Mouse (Mus musculus): Measurements from ENCODE around the gene Gm49388.
"Not testable (repeated sequence)": the region's sequence is repeated elsewhere in the genome, so short reads cannot be mapped to it uniquely, and the experiment has no call there.

Gene Gm49388

GRCm38 (mm10) chr7:127801010-127801621, 15.7 kb downstream of the Gm49388 start:
- in situ Hi-C loops (cut with MseI, MboI), result no loop called here

DNA sequence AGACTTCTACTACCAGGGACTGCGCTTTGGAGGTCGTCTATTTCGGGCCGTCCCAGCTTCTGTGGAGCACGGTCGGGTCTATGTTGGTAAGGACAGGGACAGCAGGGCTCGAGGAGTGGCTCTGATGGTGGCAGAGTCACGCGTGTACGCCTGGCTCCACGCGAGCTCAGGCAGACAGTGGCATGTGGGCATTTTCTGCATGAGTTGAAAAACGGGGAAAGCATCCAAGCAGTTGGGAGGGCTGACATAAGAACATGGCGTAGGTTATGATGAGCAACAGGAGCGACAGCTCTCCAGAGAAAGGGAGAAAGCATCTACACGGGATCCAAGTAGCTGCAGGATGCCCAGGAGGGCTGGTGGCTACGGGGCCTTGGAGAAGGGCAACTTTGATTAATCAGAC, 16.9 kb downstream of the Gm49388 start:
- in situ Hi-C loops (cut with MseI, MboI), result no loop called here

DNA sequence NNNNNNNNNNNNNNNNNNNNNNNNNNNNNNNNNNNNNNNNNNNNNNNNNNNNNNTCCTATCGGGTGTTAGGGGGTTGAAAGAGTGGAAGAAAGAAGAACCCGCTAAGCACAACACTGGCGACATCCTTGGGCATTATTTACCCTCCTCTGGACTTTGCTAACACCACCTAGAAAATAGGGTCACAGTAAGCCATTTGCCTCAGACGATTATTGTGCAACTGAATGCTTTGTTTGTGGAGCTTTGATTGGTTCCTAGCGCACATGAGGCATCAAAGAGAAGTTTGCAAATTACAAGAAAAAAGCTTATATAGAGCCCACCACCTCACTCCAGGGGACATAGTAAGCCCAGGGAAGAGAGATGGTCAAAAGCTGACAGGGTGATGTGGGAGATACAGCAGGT, 23.4 kb downstream of the Gm49388 start:
- in situ Hi-C loops (cut with MseI, MboI), result no loop called here

GRCm38 (mm10) chr7:127809846-127810245, 24.4 kb downstream of the Gm49388 start:
- in situ Hi-C loops (cut with MseI, MboI), result no loop called here

GRCm38 (mm10) chr7:127810650-127811049, 25.2 kb downstream of the Gm49388 start:
- in situ Hi-C loops (cut with MseI, MboI), result no loop called here

DNA sequence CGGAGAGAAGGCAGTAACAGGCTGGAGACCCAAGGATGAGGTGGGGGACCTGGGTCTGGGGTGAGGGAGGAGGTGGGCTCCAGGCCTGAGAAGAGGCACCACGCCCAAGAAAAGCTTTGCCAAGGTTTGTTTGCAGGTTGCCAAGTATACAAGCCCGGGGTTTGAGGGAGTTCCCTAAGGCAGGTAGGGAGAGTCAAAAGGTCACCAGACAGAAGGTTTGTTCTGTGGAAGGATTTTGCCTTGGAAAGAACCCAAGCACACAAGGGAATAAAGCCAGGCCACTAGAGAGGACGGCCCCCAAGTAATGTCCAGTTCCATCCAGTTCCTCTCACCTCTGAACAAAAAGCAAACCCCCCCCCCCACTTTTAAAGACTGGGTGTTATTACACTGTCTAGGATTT, 25.8 kb downstream of the Gm49388 start:
- in situ Hi-C loops (cut with MseI, MboI), result no loop called here

- in situ Hi-C loops (cut with MseI, MboI), result no loop called here
These were observed 26.9 kb downstream of the Gm49388 start for GRCm38 (mm10) chr7:127812292-127812691.

DNA sequence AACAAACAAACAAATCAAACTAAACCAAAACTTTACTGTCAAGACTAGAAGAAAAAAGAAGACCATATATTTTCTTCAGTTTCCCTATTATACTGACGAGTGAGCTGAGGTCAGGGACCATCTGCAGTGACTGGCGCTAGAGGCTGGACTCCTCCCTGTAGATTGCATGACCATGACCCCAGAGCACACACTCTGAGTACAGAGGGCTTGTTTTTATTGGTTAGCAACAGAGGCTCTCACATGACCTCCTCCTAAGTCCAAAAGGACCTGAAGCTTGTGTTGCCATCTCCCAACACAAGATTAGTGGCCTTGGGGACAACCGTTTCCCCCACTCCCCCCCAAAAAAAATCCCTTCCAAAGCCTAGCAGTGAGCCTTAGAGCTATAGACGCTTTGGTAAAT, 28.4 kb downstream of the Gm49388 start:
- in situ Hi-C loops (cut with MseI, MboI), result no loop called here

DNA sequence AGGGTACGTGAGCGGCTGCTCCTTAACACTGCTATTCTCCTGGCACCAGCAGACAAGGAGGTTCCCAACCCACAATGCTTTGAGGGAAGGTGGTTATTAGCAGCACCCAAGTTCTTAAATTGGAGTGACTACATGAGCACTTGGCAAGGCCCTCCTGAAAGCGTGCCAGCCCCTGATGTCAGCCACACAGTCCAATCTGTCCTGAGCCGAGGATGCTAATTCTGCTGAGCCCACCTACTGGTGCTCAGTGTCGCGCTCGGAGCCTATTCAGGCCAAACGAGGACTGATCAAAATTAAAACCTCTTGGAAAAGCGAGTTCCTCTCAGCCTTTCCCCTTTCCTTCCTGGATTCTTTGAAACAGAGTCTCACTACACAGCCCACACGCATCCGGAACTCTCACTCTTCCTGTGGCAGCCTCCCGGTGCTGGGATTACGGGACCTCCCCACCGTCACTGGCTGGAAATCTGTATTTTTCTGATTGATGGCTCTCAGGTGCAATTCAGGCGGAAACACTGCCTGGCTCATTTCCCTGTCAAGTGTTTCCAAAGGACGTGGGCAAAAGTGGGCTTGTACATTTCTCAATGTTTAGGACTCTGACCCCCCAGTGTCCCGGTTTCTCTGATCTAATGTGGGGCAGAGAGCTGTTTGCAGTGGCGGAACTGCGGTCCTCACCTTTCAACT, 29.0 kb downstream of the Gm49388 start:
- in situ Hi-C loops (cut with MseI, MboI), result no loop called here

- in situ Hi-C loops (cut with MseI, MboI), result no loop called here
These were observed 29.8 kb downstream of the Gm49388 start for GRCm38 (mm10) chr7:127815116-127815665.

- in situ Hi-C loops (cut with MseI, MboI), result no loop called here
These were observed 30.8 kb downstream of the Gm49388 start for GRCm38 (mm10) chr7:127815954-127816821.

GRCm38 (mm10) chr7:127817053-127817452, 31.6 kb downstream of the Gm49388 start:
- in situ Hi-C loops (cut with MseI, MboI), result no loop called here

- in situ Hi-C loops (cut with MseI, MboI), result no loop called here
These were observed 32.4 kb downstream of the Gm49388 start for GRCm38 (mm10) chr7:127817776-127818175.

DNA sequence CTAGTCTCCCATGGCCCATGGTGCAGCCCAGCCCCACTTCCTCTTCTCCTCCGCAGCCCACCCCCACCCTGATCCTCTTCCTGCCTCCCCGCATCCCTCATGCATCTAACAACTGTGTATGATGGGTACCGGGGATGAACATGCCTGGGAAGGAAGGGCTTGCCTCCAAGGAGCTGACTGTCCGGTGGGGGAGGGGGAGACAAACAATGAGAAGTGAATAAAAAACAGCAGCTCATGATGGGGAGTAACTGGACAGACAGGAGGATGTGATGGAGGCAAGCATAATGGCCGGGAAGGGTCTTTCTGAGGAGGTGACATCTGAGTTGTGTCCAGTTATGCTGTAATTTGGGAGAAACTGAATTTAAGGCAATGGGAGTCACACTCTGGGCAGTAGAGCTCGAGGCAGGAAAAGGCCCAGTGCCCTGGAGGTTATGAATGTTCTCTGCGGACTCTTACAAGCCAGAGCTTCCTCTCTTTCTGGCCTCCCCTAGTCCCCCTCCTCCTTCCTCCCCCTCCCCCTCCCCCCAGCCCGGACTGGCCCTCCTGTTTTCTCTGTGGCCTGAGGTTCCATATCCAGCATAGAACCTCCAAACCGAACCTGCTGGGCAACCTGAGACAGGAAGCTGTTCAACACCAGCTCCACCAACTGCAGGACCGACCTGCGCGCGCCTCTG, 35.6 kb downstream of the Gm49388 start:
- in situ Hi-C loops (cut with MseI, MboI), result no loop called here

GRCm38 (mm10) chr7:127822494-127822893, 37.1 kb downstream of the Gm49388 start:
- in situ Hi-C loops (cut with MseI, MboI), result no loop called here

- in situ Hi-C loops (cut with MseI, MboI), result no loop called here
These were observed 38.1 kb downstream of the Gm49388 start for GRCm38 (mm10) chr7:127823236-127824171.

DNA sequence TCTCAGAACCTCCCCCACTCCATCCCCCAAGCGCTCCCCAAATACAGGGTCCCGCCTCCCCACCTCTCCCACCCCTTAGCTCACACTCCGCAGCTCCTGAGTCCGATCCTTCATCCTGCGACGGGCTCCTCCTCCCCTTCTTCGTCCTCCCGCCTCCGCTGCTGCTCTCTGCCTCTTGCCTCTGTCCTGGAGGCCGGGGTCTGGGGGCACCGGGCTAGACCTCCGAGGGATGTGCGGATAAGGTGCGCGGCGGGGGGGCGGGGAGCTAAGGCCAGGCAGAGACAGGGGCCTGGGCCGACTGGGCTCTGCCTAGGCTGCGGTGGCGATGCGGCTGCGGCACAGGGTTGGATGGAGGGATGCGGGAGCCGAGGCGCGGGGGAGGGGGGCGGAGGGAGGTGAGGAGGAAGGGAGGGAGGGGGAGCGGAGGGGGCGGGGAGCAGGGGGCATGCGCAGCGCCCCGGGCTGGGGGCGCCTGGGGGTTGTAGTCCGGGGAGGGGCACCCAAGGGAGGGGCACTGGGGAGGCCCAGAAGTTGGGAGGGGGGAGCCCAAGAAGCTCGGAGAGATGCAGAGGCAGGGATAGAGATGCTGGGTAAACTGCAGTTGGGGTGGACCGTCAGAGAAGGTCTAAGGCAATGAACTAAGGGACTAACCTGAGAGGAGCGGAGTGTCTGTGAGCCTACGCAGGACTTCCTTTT, 38.9 kb downstream of the Gm49388 start, which contains the start of the genes Stx4a and Stx1b:
Gene Stx4a (plus strand): TSS at position 119 of the 696 bp plus-strand sequence.
Gene Stx1b (minus strand): TSS at position 374 of the 696 bp plus-strand sequence.
- in situ Hi-C loops (cut with MseI, MboI), result no loop called here

DNA sequence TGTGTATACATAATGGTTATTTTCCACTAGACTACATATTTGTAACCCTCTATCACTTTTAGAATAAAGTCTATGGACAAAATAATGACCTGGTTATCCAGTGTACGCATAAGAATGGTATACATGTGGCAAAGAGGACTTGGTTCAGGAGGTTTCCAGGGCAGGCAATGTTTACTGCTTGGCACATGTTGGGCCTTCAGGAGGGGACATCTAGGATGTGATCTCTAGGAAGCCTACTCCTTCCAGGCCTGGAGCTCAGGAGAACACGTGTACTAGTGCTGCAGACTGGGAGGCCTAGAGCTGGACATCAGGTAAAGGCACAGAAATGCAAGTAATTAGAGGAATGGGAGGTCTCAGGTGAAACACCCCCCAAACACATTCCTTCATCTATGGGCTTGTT, 50.1 kb downstream of the Gm49388 start:
- in situ Hi-C loops (cut with MseI, MboI), result no loop called here

DNA sequence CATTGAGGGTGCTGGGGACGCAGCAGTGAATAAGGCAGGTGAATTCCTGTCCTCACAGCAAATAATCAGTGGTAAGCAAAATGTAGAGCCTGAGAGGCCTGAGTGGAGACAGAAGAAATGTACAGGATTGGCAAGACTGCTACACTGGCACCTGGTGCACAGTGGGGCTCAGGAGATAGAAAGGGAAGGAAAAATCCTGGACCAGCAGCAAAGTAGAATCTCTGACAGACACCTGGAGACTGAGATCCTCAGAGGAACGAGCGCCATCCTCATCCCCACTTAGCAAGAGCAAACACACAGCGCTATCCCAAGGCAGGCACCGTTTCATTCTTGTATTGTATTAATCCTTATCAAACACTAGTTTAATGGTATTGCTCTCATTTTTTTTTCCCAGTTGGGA, 52.1 kb downstream of the Gm49388 start:
- in situ Hi-C loops (cut with MseI, MboI), result no loop called here

DNA sequence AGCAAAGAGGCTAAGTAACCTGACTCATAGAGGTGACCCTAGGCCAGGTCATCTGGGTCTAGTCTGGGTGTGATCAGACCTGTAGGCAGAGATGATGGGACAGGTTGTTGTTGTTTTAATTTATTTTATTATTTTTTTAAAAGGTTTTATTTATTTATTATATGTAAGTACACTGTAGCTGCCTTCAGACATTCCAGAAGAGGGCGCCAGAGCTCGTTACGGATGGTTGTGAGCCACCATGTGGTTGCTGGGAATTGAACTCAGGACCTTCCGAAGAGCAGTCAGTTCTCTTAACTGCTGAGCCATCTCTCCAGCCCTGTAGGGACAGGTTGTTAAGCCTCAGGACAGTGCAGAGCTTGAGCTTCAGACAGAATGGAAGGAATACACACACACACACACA, 52.5 kb downstream of the Gm49388 start:
- in situ Hi-C loops (cut with MseI, MboI), result not testable (repeated sequence)

Measured in mouse trophoblast stem cell (cell line).